ENCODE assay signal across 7 mouse cellular contexts in genomic region chr13:55830081-55830832, GRCm38 (mm10). TPM values are rescaled to one million over a fixed set of nuclear protein-coding genes. Genes with fewer than 3 reads are reported as not detected.
A peak's percentile ranks its signal among the peaks of the same experiment; 100 is the strongest.
DNase-seq lines count a peak whose midpoint lies in the region; ATAC-seq lines count a peak whose summit lies in the region.

No protein-coding gene starts in this region.

- 0 out of 2 replicates have a peak overlapping the region, but pooled peaks have one; percentile 13 for H3K27ac ChIP-seq in midbrain, embryonic 10.5 days (replicated peaks)
- no peak overlapping the region for H3K27ac ChIP-seq in midbrain, embryonic 16.5 days (ENCODE audit: low read length)
- no peak overlapping the region for H3K27ac ChIP-seq in heart, embryonic 12.5 days (ENCODE audit: poor library complexity, severe bottlenecking)
- peak overlapping the region; percentile 97 for H3K27ac ChIP-seq in limb, embryonic 11.5 days (replicated peaks; ENCODE audit: low read depth, low read length)

- DNase-seq in midbrain, embryonic 10.5 days (ENCODE audit: low spot score), result peak; percentile 73
- DNase-seq in limb, embryonic 11.5 days (ENCODE audit: low spot score), result peak; percentile 80
- DNase-seq in yolk sac, embryonic 10.5 days (ENCODE audit: low spot score), result peak; percentile 53
- no peak for DNase-seq in spleen, adult 18-20 months
- no peak for DNase-seq in lung, postnatal 36 days

- no peak overlapping the region for H3K9ac ChIP-seq in midbrain, embryonic 16.5 days (ENCODE audit: low read depth, low read length)
- H3K9ac ChIP-seq in heart, embryonic 12.5 days, result no peak overlapping the region
- H3K9ac ChIP-seq in limb, embryonic 11.5 days (ENCODE audit: low read length), result peak overlapping the region; percentile 97

- H3K4me2 ChIP-seq in midbrain, embryonic 16.5 days (ENCODE audit: low read length), result no peak overlapping the region
- peak overlapping the region; percentile 69 for H3K4me2 ChIP-seq in heart, embryonic 12.5 days
- peak overlapping the region; percentile 67 for H3K4me2 ChIP-seq in limb, embryonic 11.5 days (ENCODE audit: low read depth, severe bottlenecking)

- H3K4me3 ChIP-seq in midbrain, embryonic 10.5 days, result peak overlapping the region; percentile 46
- no peak overlapping the region; the same call in 1 of the 2 replicates for H3K4me3 ChIP-seq in midbrain, embryonic 16.5 days (ENCODE audit: low read depth, low read length)
- peak overlapping the region; percentile 42 for H3K4me3 ChIP-seq in heart, embryonic 12.5 days
- H3K4me3 ChIP-seq in limb, embryonic 11.5 days (ENCODE audit: low read depth, low read length), result peak overlapping the region; percentile 70

- H3K27me3 ChIP-seq in midbrain, embryonic 10.5 days (ENCODE audit: low read depth, poor library complexity, severe bottlenecking), result peaks cover 100% of the 10 kb centered on the region
- peaks cover 52% of the 10 kb centered on the region for H3K27me3 ChIP-seq in midbrain, embryonic 16.5 days (ENCODE audit: control insufficient read depth, insufficient read depth, low read depth, low read length)
- H3K27me3 ChIP-seq in heart, embryonic 12.5 days (replicated peaks), result peaks cover 88% of the 10 kb centered on the region
- peaks cover 63% of the 10 kb centered on the region for H3K27me3 ChIP-seq in limb, embryonic 11.5 days (ENCODE audit: control insufficient read depth, insufficient read depth, low read length)

- no peaks in the 10 kb centered on the region for H3K9me3 ChIP-seq in midbrain, embryonic 10.5 days (replicated peaks)
- no peaks in the 10 kb centered on the region for H3K9me3 ChIP-seq in midbrain, embryonic 16.5 days (replicated peaks; ENCODE audit: control insufficient read depth, low read length, poor library complexity, severe bottlenecking)
- H3K9me3 ChIP-seq in heart, embryonic 12.5 days (replicated peaks), result no peaks in the 10 kb centered on the region
- no peaks in the 10 kb centered on the region for H3K9me3 ChIP-seq in limb, embryonic 11.5 days (ENCODE audit: control insufficient read depth, low read length)

- ATAC-seq in midbrain, embryonic 16.5 days, result no peak
- ATAC-seq in heart, embryonic 12.5 days (ENCODE audit: insufficient number of reproducible peaks, low FRiP score), result no peak
- no peak for ATAC-seq in limb, embryonic 11.5 days (ENCODE audit: insufficient number of reproducible peaks, low FRiP score, low TSS enrichment, low read depth)

- H3K36me3 ChIP-seq in midbrain, embryonic 10.5 days, result no peaks in the 10 kb centered on the region
- H3K36me3 ChIP-seq in midbrain, embryonic 16.5 days (ENCODE audit: control insufficient read depth, insufficient read depth, low read length), result no peaks in the 10 kb centered on the region
- H3K36me3 ChIP-seq in heart, embryonic 12.5 days, result no peaks in the 10 kb centered on the region
- H3K36me3 ChIP-seq in limb, embryonic 11.5 days (ENCODE audit: control insufficient read depth, insufficient read depth, low read length), result no peaks in the 10 kb centered on the region

- peaks cover 39% of the 10 kb centered on the region for H3K4me1 ChIP-seq in midbrain, embryonic 10.5 days
- peaks cover 9% of the 10 kb centered on the region for H3K4me1 ChIP-seq in midbrain, embryonic 16.5 days (ENCODE audit: control insufficient read depth, insufficient read depth, low read length)
- H3K4me1 ChIP-seq in heart, embryonic 12.5 days (replicated peaks), result peaks cover 35% of the 10 kb centered on the region
- peaks cover 9% of the 10 kb centered on the region for H3K4me1 ChIP-seq in limb, embryonic 11.5 days (ENCODE audit: control insufficient read depth, insufficient read depth, low read length)

- under 1% methylated on average over 48 of the region's 48 CpGs for WGBS in midbrain, embryonic 10.5 days
- WGBS in midbrain, embryonic 16.5 days, result under 1% methylated on average over 48 of the region's 48 CpGs
- under 1% methylated on average over 48 of the region's 48 CpGs for WGBS in heart, embryonic 12.5 days
- WGBS in limb, embryonic 11.5 days, result under 1% methylated on average over 48 of the region's 48 CpGs

RNA-seq across cellular contexts. Expression of gene Pitx1, which starts 5.7 kb away (rescaled TPM):
- polyA plus RNA-seq in midbrain, embryonic 10.5 days (2016; fragmentation: Nextera tagmentation; extraction: Ambion mirVana), result 0.42 TPM in 1 of 2 replicates, not detected in the other
- polyA plus RNA-seq in midbrain, embryonic 16.5 days (2015; fragmentation: Nextera tagmentation; extraction: Ambion mirVana), result 1.0 and 1.4 TPM in 2 replicates
- 0.54 and 0.87 TPM in 2 replicates for polyA plus RNA-seq in heart, embryonic 12.5 days (2016; fragmentation: Nextera tagmentation; extraction: Ambion mirVana)
- 155 and 197 TPM in 2 replicates for polyA plus RNA-seq in limb, embryonic 11.5 days (2014; fragmentation: Nextera tagmentation; extraction: Ambion mirVana)

RNA-seq across cellular contexts. Expression of gene Catsper3, which starts 45.9 kb away (rescaled TPM):
- not detected in 2 replicates for polyA plus RNA-seq in midbrain, embryonic 10.5 days (2016; fragmentation: Nextera tagmentation; extraction: Ambion mirVana)
- polyA plus RNA-seq in midbrain, embryonic 16.5 days (2015; fragmentation: Nextera tagmentation; extraction: Ambion mirVana), result 0.19 TPM in 1 of 2 replicates, not detected in the other
- polyA plus RNA-seq in heart, embryonic 12.5 days (2016; fragmentation: Nextera tagmentation; extraction: Ambion mirVana), result not detected in 2 replicates
- 0.19 TPM in 1 of 2 replicates, not detected in the other for polyA plus RNA-seq in limb, embryonic 11.5 days (2014; fragmentation: Nextera tagmentation; extraction: Ambion mirVana)

Comparison
In these comparisons a context has a peak if more than half of its experiments do, and no peak if none do; other contexts are left out.
1. H3K27ac ChIP-seq: peak in midbrain, embryonic 10.5 days (single experiment) and limb, embryonic 11.5 days (single experiment); none in midbrain, embryonic 16.5 days (single experiment) and heart, embryonic 12.5 days (single experiment).
2. DNase-seq: peak in midbrain, embryonic 10.5 days (single experiment), limb, embryonic 11.5 days (single experiment) and yolk sac, embryonic 10.5 days (single experiment); none in spleen, adult 18-20 months (0 of 2) and lung, postnatal 36 days (single experiment).
3. RNA of gene Pitx1, which starts 5.7 kb away (polyA plus RNA-seq): 155 to 197 TPM in limb, embryonic 11.5 days; 1.0 to 1.4 TPM in midbrain, embryonic 16.5 days, 0.54 to 0.87 TPM in heart, embryonic 12.5 days and 0.42 TPM in midbrain, embryonic 10.5 days; every median in the first group is over 10 times any median in the second.